Mouse (Mus musculus) intestine, embryonic 15.5 days (tissue): ENCODE measurements around the gene Cdon. TPM values are rescaled to one million over a fixed set of nuclear protein-coding genes. Genes with fewer than 3 reads are reported as not detected.

Experiments
- ATAC-seq: fragments of 200-750 bp; cut with Nextera tagmentation; 2 replicates; pipeline ENCODE4 v1.8.0; 2017; ENCODE audit warnings: moderate TSS enrichment, moderate library complexity
- H3K27ac ChIP-seq: fragments of 300-500 bp; sonication (generic); 2 replicates; pipeline ENCODE4 v1.5.1; 2015; ENCODE audit warnings: mild to moderate bottlenecking, inconsistent platforms
- H3K27me3 ChIP-seq: fragments of 300-500 bp; sonication (generic); replicated peaks from 2 replicates; pipeline ENCODE4 v1.6.1; 2015; ENCODE audit warnings: inconsistent platforms
- H3K36me3 ChIP-seq: fragments of 300-500 bp; sonication (generic); 2 replicates; pipeline ENCODE4 v1.6.1; 2015; ENCODE audit warnings: inconsistent platforms
- H3K4me1 ChIP-seq: fragments of 300-500 bp; sonication (generic); replicated peaks from 2 replicates; pipeline ENCODE4 v1.6.1; 2015; ENCODE audit warnings: inconsistent platforms
- H3K4me2 ChIP-seq: fragments of 300-500 bp; sonication (generic); replicated peaks from 2 replicates; pipeline ENCODE4 v1.6.1; 2015; ENCODE audit warnings: mild to moderate bottlenecking, inconsistent platforms
- H3K4me3 ChIP-seq: fragments of 300-500 bp; sonication (generic); replicated peaks from 2 replicates; pipeline ENCODE4 v1.5.1; 2015; ENCODE audit warnings: inconsistent platforms
- H3K9ac ChIP-seq: fragments of 300-500 bp; sonication (generic); 2 replicates; pipeline ENCODE4 v1.6.1; 2015; ENCODE audit warnings: inconsistent platforms
- H3K9me3 ChIP-seq: fragments of 300-500 bp; sonication (generic); 2 replicates; pipeline ENCODE4 v1.6.1; 2016; ENCODE audit warnings: inconsistent platforms
- WGBS: fragments of 180-500 bp; shearing (Covaris S2); methylation state at CpG from one replicate; pipeline ENCODE4 v1.1.7; 2015; 5-methylcytosine and 5-hydroxymethylcytosine counted together
- polyA plus RNA-seq: library from polyadenylated mRNA; unstranded; fragments of >200 nt; fragmentation: Nextera tagmentation; extraction: Ambion mirVana; gene quantifications from 2 replicates; pipeline ENCODE4 v1.2.1, GENCODE M21; 2015

Cdon gene
- polyA plus RNA-seq, 1 experiment from 2014 or later = 8.2 TPM

DNA sequence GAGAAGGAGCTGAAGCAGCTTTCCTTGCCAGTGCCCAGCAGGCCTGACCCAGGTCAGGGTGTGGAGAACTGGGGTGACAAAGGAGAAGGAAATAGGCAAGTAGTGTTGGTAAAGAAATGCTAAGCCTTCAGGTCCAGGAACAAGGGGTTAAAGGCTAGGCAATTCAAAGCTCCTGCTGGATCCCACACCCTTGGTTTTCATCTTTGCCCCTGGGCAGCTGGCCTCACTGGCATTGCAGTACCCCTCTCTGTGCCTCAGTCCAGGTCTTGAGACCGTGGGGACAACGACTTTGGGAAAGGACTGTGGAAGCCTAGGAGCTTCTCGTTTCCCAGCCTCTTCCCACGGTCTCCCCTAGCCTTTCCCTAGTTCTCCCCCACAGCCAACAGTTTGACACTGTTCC, 93.0 kb downstream of the Cdon start:
- Histone ChIP-seq H3K4me3 (no peak overlapping the region), H3K36me3 (no peaks in the 10 kb centered on the region), H3K4me1 (no peaks in the 10 kb centered on the region), H3K4me2 (no peak overlapping the region), H3K9ac (no peak overlapping the region), H3K9me3 (no peaks in the 10 kb centered on the region), H3K27me3 (no peaks in the 10 kb centered on the region), H3K27ac (no peak overlapping the region)
- ATAC-seq = no peak
- 79% methylated on average over 4 of the region's 4 CpGs for WGBS

- WGBS = 84% methylated on average over 5 of the region's 5 CpGs
- H3K4me2 ChIP-seq = no peak overlapping the region
- ATAC-seq = no peak
- peaks cover 4% of the 10 kb centered on the region for H3K4me1 ChIP-seq
- no peaks in the 10 kb centered on the region for H3K27me3 ChIP-seq
- H3K27ac ChIP-seq = no peak overlapping the region
- H3K4me3 ChIP-seq = no peak overlapping the region
- no peak overlapping the region for H3K9ac ChIP-seq
- no peaks in the 10 kb centered on the region for H3K9me3 ChIP-seq
- no peaks in the 10 kb centered on the region for H3K36me3 ChIP-seq
Observed at GRCm38 (mm10) chr9:35516182-35516581, 95.3 kb downstream of the Cdon start.

DNA sequence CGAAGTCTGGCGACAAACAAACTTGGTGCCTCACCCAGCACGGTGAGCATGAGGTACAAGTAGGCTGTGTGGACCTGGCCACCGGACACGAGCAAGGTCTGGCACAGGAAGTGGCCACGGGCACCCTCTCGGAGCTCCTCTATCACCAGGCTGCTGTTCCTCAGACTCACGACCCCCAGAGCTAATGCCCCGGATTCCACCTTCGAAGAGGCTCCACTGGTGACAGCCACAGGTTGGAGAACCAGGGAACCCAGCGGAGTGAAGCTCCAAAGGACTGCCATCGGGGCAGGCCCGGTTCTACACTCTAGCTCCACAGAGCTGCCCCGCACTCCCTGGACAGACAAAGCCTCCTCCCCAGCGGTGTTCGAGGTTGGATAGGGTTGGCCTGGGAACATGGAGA, 95.8 kb downstream of the Cdon start:
- H3K27ac ChIP-seq = no peak overlapping the region
- no peaks in the 10 kb centered on the region for H3K9me3 ChIP-seq
- ATAC-seq = no peak
- no peak overlapping the region for H3K4me2 ChIP-seq
- no peak overlapping the region for H3K4me3 ChIP-seq
- peaks cover 8% of the 10 kb centered on the region for H3K4me1 ChIP-seq
- no peak overlapping the region for H3K9ac ChIP-seq
- WGBS = 88% methylated on average over 16 of the region's 16 CpGs
- no peaks in the 10 kb centered on the region for H3K36me3 ChIP-seq
- H3K27me3 ChIP-seq = no peaks in the 10 kb centered on the region

DNA sequence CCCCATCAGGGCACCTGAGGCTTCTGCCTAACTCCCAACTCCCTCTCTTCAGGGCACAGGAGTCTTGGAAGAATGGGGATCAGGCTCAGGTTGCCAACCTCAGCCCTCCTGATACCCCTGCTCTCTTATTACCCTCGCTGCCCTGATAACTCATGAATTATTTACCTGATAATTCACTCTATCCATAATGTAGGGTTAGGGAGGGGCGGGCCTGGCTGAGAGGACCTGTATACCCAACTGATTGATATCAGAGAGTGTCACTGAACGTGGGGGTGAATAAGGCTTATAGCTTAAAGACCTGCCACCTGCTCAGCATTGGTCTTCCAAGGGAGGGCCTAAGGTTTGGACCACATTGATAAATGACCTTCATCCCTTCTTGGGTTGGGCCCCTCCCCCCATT, 97.2 kb downstream of the Cdon start, which contains the start of gene Gm1113:
Gene Gm1113 (minus strand): TSS at position 101 of the 400 bp plus-strand sequence.
- Histone ChIP-seq H3K27ac (no peak within 1 kb of the TSS), H3K4me2 (no peak within 1 kb of the TSS), H3K4me1 (peaks cover 9% of the 10 kb centered on the region), H3K4me3 (no peak within 1 kb of the TSS), H3K9ac (no peak within 1 kb of the TSS), H3K36me3 (no peaks in the 10 kb centered on the region), H3K9me3 (no peaks in the 10 kb centered on the region), H3K27me3 (no peaks in the 10 kb centered on the region)
- ATAC-seq = no peak
- 69% methylated on average over 3 of the region's 3 CpGs for WGBS

DNA sequence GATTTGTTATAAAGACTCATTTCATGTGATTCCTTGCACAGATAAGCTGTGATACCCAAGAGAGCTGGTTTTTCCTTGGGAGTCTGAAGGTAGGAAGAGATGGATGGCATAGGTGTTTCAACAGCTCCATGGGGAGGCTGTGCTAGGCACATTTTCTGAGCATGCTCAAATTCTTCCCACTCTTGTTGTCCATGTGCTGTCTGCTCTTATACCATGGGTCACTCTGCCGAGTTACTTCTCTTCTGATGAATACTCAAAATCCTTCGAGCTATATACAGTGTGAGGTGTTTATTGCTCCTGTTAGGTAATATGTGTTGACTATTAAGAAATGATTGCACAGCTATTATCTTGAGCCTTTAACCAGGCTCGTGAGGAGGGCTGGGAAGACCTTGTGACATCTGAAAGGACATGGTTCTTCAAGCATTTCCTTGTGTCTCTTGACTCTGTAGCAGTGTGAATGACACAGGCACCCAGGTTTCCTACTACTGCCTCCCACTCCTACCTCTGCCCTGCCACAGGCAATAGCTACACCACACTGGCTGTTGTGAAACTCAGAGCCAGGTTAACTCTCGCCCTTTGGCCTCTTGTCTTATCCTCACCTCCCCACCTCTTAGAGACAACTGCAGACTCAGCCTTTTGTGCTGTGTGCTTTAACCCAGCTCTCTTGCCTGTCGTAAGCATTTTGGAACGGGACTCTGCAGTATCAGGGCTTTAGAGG, 99.9 kb downstream of the Cdon start:
- peak; percentile 84 for ATAC-seq
- no peaks in the 10 kb centered on the region for H3K36me3 ChIP-seq
- H3K4me2 ChIP-seq = no peak overlapping the region
- no peaks in the 10 kb centered on the region for H3K9me3 ChIP-seq
- H3K27me3 ChIP-seq = no peaks in the 10 kb centered on the region
- WGBS = 67% methylated on average over 6 of the region's 6 CpGs
- no peak overlapping the region for H3K9ac ChIP-seq
- H3K4me1 ChIP-seq = peaks cover 19% of the 10 kb centered on the region
- H3K4me3 ChIP-seq = no peak overlapping the region
- H3K27ac ChIP-seq = peak overlapping the region; percentile 68

GRCm38 (mm10) chr9:35522241-35522640, 101.3 kb downstream of the Cdon start:
- H3K4me1 ChIP-seq = peaks cover 19% of the 10 kb centered on the region
- no peak overlapping the region for H3K4me2 ChIP-seq
- ATAC-seq = no peak
- H3K36me3 ChIP-seq = no peaks in the 10 kb centered on the region
- H3K27ac ChIP-seq = 0 out of 2 replicates have a peak overlapping the region, but pooled peaks have one; percentile 24
- H3K9me3 ChIP-seq = no peaks in the 10 kb centered on the region
- H3K4me3 ChIP-seq = no peak overlapping the region
- 70% methylated on average over 2 of the region's 2 CpGs for WGBS
- H3K9ac ChIP-seq = no peak overlapping the region
- no peaks in the 10 kb centered on the region for H3K27me3 ChIP-seq

GRCm38 (mm10) chr9:35522821-35523515, 102.0 kb downstream of the Cdon start:
- Histone ChIP-seq H3K9me3 (no peaks in the 10 kb centered on the region), H3K27ac (peak overlapping the region; percentile 24; the same call in 1 of the 2 replicates), H3K36me3 (no peaks in the 10 kb centered on the region), H3K4me2 (no peak overlapping the region), H3K4me3 (no peak overlapping the region), H3K27me3 (no peaks in the 10 kb centered on the region), H3K4me1 (peaks cover 19% of the 10 kb centered on the region), H3K9ac (no peak overlapping the region)
- ATAC-seq = no peak
- 86% methylated on average over 1 of the region's 1 CpGs for WGBS

DNA sequence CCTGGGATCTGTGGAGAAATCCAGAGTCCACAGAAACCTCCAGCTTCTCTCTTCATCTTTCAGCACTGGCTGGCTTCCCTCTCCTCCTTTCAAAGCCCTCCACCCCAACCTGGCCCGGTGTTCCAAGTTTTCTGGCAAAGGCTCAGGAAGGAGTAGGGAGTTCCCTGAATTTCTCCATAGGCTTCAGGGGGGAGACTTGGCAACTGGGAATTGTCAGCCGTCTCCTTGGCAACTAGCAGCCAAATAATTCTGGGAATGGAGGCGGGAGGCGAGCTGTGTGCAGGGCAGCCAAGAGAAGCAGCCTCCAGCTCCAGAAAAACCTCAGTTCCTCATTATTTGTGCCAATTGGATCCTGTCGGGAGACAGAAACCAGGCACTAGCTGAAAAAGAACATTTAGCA, 102.6 kb downstream of the Cdon start:
- Histone ChIP-seq H3K4me3 (no peak overlapping the region), H3K9ac (no peak overlapping the region), H3K4me2 (no peak overlapping the region), H3K9me3 (no peaks in the 10 kb centered on the region), H3K27me3 (no peaks in the 10 kb centered on the region), H3K4me1 (peaks cover 19% of the 10 kb centered on the region), H3K36me3 (no peaks in the 10 kb centered on the region), H3K27ac (peak overlapping the region; percentile 56; the same call in 1 of the 2 replicates)
- ATAC-seq = peak; percentile 60
- 36% methylated on average over 5 of the region's 5 CpGs for WGBS

DNA sequence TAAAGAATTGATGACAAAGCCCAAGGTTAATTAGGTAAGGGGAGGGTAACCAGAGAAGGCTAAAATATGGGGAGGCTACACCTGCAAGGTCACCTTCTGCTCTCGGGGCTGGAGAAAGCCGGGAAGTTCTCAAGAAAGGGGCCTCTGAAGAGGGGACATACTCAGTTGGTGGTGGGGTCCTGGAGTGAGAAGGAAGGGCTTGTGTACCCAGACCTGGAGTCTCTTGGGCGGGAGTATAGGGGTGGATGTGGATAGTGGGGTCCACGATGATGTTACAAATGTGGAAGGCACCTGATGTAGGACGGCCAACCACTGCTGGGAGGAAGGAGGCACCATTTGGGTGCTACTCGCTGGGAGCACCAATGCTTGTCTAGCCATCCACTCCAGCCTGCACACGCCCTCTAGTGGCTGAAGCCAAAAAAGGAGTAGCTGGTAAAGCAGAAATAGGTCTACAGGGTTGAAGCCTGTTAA, 103.0 kb downstream of the Cdon start:
- Histone ChIP-seq H3K4me1 (peaks cover 19% of the 10 kb centered on the region), H3K9me3 (no peaks in the 10 kb centered on the region), H3K4me2 (no peak overlapping the region), H3K27ac (peak overlapping the region; percentile 56), H3K36me3 (no peaks in the 10 kb centered on the region), H3K9ac (no peak overlapping the region), H3K4me3 (no peak overlapping the region), H3K27me3 (no peaks in the 10 kb centered on the region)
- 16% methylated on average over 7 of the region's 7 CpGs for WGBS
- ATAC-seq = peak; percentile 48

- no peaks in the 10 kb centered on the region for H3K27me3 ChIP-seq
- H3K4me3 ChIP-seq = no peak overlapping the region
- no peak for ATAC-seq
- no peak overlapping the region for H3K4me2 ChIP-seq
- H3K36me3 ChIP-seq = no peaks in the 10 kb centered on the region
- H3K27ac ChIP-seq = no peak overlapping the region
- 65% methylated on average over 3 of the region's 3 CpGs for WGBS
- no peak overlapping the region for H3K9ac ChIP-seq
- 0 out of 2 replicates have a peak, but pooled peaks cover 2% of the 10 kb centered on the region for H3K4me1 ChIP-seq
- no peaks in the 10 kb centered on the region for H3K9me3 ChIP-seq
Observed at GRCm38 (mm10) chr9:35529141-35529540, 108.2 kb downstream of the Cdon start.

GRCm38 (mm10) chr9:35529796-35530195, 108.9 kb downstream of the Cdon start:
- Histone ChIP-seq H3K36me3 (no peaks in the 10 kb centered on the region), H3K4me2 (no peak overlapping the region), H3K9me3 (no peaks in the 10 kb centered on the region), H3K27ac (peak overlapping the region; percentile 44; the same call in 1 of the 2 replicates), H3K27me3 (no peaks in the 10 kb centered on the region), H3K4me1 (no peaks in the 10 kb centered on the region), H3K4me3 (no peak overlapping the region), H3K9ac (no peak overlapping the region)
- WGBS = 29% methylated on average over 1 of the region's 1 CpGs
- ATAC-seq = no peak

DNA sequence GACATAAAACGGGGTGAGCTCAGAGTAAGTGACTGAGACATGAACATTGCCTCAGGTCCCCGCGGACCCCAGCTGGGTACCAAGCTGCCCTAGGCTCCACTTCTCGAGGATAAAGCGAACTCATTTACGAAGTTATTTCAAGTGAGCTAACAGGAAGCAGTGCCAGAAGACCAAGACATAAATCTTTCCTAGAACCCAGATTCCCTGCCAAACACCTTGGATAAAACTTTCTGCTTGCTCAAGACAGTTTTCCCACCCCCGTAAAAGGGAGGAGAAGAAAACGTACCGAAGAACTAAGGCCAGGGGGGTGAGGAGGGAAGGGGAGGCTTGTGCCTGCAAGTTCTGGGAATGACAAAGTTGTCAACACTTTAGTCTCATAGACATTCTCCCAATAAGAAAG, 112.3 kb downstream of the Cdon start:
- H3K9ac ChIP-seq = no peak overlapping the region
- no peak for ATAC-seq
- 54% methylated on average over 9 of the region's 9 CpGs for WGBS
- no peaks in the 10 kb centered on the region for H3K36me3 ChIP-seq
- no peaks in the 10 kb centered on the region for H3K27me3 ChIP-seq
- no peaks in the 10 kb centered on the region for H3K9me3 ChIP-seq
- no peak overlapping the region for H3K4me2 ChIP-seq
- no peak overlapping the region for H3K4me3 ChIP-seq
- peaks cover 7% of the 10 kb centered on the region; the same call in 1 of the 2 replicates for H3K4me1 ChIP-seq
- no peak overlapping the region for H3K27ac ChIP-seq
